Mouse (Mus musculus) MEL (cell line): ENCODE measurements around the gene Adprm. TPM values are rescaled to one million over a fixed set of nuclear protein-coding genes. Genes with fewer than 3 reads are reported as not detected.

Experiments used
- DNase-seq: peaks from one replicate; pipeline ENCODE4 v3.0.0; 2011; ENCODE audit warnings: low read depth, low spot score
- H3K27ac ChIP-seq: 2 replicates; pipeline ENCODE4 v1.5.1; 2012; ENCODE audit warnings: low read depth, mild to moderate bottlenecking, control low read depth, low read length, moderate library complexity; ENCODE audit not compliant: control insufficient read depth
- H3K27me3 ChIP-seq, 2 experiments: fragments of 150-350 bp in 1 of 2; sonication (generic) in 1 of 2; 2 replicates each; pipeline ENCODE4 v1.6.1; 2012; ENCODE audit warnings: low read length in 2 of 2, mild to moderate bottlenecking in 2 of 2, improper control_type of control experiment in 1 of 2, moderate library complexity in 1 of 2; ENCODE audit not compliant: insufficient read depth in 2 of 2, control insufficient read depth in 1 of 2
- H3K36me3 ChIP-seq, 2 experiments: 2 replicates each; pipeline ENCODE4 v1.6.1; 2012 to 2014; ENCODE audit warnings: low read length in 2 of 2, improper control_type of control experiment in 1 of 2, inconsistent platforms in 1 of 2, mild to moderate bottlenecking in 1 of 2; ENCODE audit not compliant: insufficient read depth in 2 of 2, control insufficient read depth in 1 of 2
- H3K4me1 ChIP-seq, 2 experiments: fragments of 150-350 bp in 1 of 2; sonication (generic) in 1 of 2; 2 replicates each; pipeline ENCODE4 v1.6.1; 2012; ENCODE audit warnings: low read length in 2 of 2, improper control_type of control experiment in 1 of 2, mild to moderate bottlenecking in 1 of 2; ENCODE audit not compliant: insufficient read depth in 2 of 2, control insufficient read depth in 1 of 2
- H3K4me3 ChIP-seq, 2 experiments: fragments of 150-350 bp in 1 of 2; sonication (generic) in 1 of 2; 2 replicates each; pipeline ENCODE4 v1.5.1; 2012; ENCODE audit warnings: low read depth in 2 of 2, low read length in 2 of 2, mild to moderate bottlenecking in 2 of 2, moderate library complexity in 2 of 2, control low read depth in 1 of 2, improper control_type of control experiment in 1 of 2; ENCODE audit not compliant: control insufficient read depth in 1 of 2, insufficient read depth in 1 of 2
- H3K79me2 ChIP-seq: 2 replicates; pipeline ENCODE4 v1.6.1; 2012; ENCODE audit warnings: mild to moderate bottlenecking, low read length, moderate library complexity; ENCODE audit not compliant: control insufficient read depth, poor library complexity, insufficient read depth
- H3K9ac ChIP-seq: 2 replicates; pipeline ENCODE4 v1.6.1; 2012; ENCODE audit warnings: low read depth, mild to moderate bottlenecking, control low read depth, low read length, moderate library complexity; ENCODE audit not compliant: control insufficient read depth, poor library complexity, severe bottlenecking
- H3K9me3 ChIP-seq: fragments of 150-350 bp; sonication (generic); replicated peaks from 2 replicates; pipeline ENCODE4 v1.6.1; 2012; ENCODE audit warnings: mild to moderate bottlenecking, low read length, improper control_type of control experiment, moderate library complexity; ENCODE audit not compliant: insufficient read depth
- CHD1 ChIP-seq: IDR thresholded peaks from 2 replicates; pipeline ENCODE4 v1.6.1; 2012; ENCODE audit warnings: low read depth, mild to moderate bottlenecking, inconsistent platforms, low read length, improper control_type of control experiment
- CTCF ChIP-seq, 3 experiments: IDR thresholded peaks in 2 of 3; conservative IDR thresholded peaks in 1 of 3; 2 replicates each; pipeline ENCODE4 v1.5.1; 2011 to 2012; ENCODE audit warnings: low read length in 3 of 3, low read depth in 2 of 3, mild to moderate bottlenecking in 2 of 3, improper control_type of control experiment in 1 of 3, inconsistent platforms in 1 of 3, mixed read lengths in 1 of 3, moderate library complexity in 1 of 3; ENCODE audit not compliant: control insufficient read depth in 1 of 3, insufficient read depth in 1 of 3, poor library complexity in 1 of 3, severe bottlenecking in 1 of 3
- ELF1 ChIP-seq: IDR thresholded peaks from 2 replicates; pipeline ENCODE4 v1.6.1; 2014; ENCODE audit warnings: low read depth, mild to moderate bottlenecking, inconsistent platforms, low read length, improper control_type of control experiment, moderate library complexity
- EP300 ChIP-seq, 2 experiments: IDR thresholded peaks; 2 replicates each; pipeline ENCODE4 v1.6.1; 2011; ENCODE audit warnings: improper control_type of control experiment in 2 of 2, low read length in 2 of 2, low read depth in 1 of 2, mild to moderate bottlenecking in 1 of 2
- GABPA ChIP-seq: IDR thresholded peaks from 2 replicates; pipeline ENCODE4 v1.6.1; 2012; ENCODE audit warnings: low read depth, mild to moderate bottlenecking, inconsistent platforms, low read length, improper control_type of control experiment, moderate library complexity
- MEF2A ChIP-seq: IDR thresholded peaks from 2 replicates; pipeline ENCODE4 v1.6.1; 2014; ENCODE audit warnings: low read depth, mild to moderate bottlenecking, inconsistent platforms, low read length, improper control_type of control experiment; ENCODE audit not compliant: poor library complexity, insufficient replicate concordance, severe bottlenecking; ENCODE audit errors: extremely low read depth
- MYC ChIP-seq: IDR thresholded peaks from 2 replicates; pipeline ENCODE4 v1.6.1; 2011; ENCODE audit warnings: low read depth, mild to moderate bottlenecking, low read length, improper control_type of control experiment, moderate library complexity
- NELFE ChIP-seq: IDR thresholded peaks from 2 replicates; pipeline ENCODE4 v1.6.1; 2011; ENCODE audit warnings: low read depth, low read length, improper control_type of control experiment
- NRF1 ChIP-seq: IDR thresholded peaks from 2 replicates; pipeline ENCODE4 v1.6.1; 2014; ENCODE audit warnings: low read depth, mild to moderate bottlenecking, inconsistent platforms, low read length, improper control_type of control experiment, moderate library complexity; ENCODE audit not compliant: poor library complexity, insufficient read depth, severe bottlenecking
- POLR2A ChIP-seq, 2 experiments: IDR thresholded peaks; 2 replicates each; pipeline ENCODE4 v1.6.1; 2011 to 2012; ENCODE audit warnings: low read length in 2 of 2, mild to moderate bottlenecking in 2 of 2, control low read depth in 1 of 2, improper control_type of control experiment in 1 of 2, low read depth in 1 of 2, moderate library complexity in 1 of 2; ENCODE audit not compliant: control insufficient read depth in 1 of 2, insufficient read depth in 1 of 2, poor library complexity in 1 of 2
- SIN3A ChIP-seq: IDR thresholded peaks from 2 replicates; pipeline ENCODE4 v1.6.1; 2012; ENCODE audit warnings: low read length, improper control_type of control experiment, inconsistent platforms
- USF1 ChIP-seq: IDR thresholded peaks from 2 replicates; pipeline ENCODE4 v1.6.1; 2014; ENCODE audit warnings: low read depth, mild to moderate bottlenecking, inconsistent platforms, low read length, improper control_type of control experiment, moderate library complexity
- USF2 ChIP-seq, 2 experiments: IDR thresholded peaks; 2 replicates each; pipeline ENCODE4 v1.6.1; 2011 to 2012; ENCODE audit warnings: improper control_type of control experiment in 2 of 2, low read length in 2 of 2, borderline replicate concordance in 1 of 2, inconsistent platforms in 1 of 2, low read depth in 1 of 2, mild to moderate bottlenecking in 1 of 2; ENCODE audit not compliant: insufficient read depth in 1 of 2
- ZKSCAN1 ChIP-seq: IDR thresholded peaks from 2 replicates; pipeline ENCODE4 v1.6.1; 2012; ENCODE audit warnings: low read depth, mild to moderate bottlenecking, inconsistent platforms, low read length, improper control_type of control experiment, moderate library complexity
- ZNF384 ChIP-seq: IDR thresholded peaks from 2 replicates; pipeline ENCODE4 v1.6.1; 2012; ENCODE audit warnings: low read depth, mild to moderate bottlenecking, inconsistent platforms, low read length, improper control_type of control experiment
- polyA plus RNA-seq, 2 experiments: library from polyadenylated mRNA; stranded (reverse) in 1 of 2; unstranded in 1 of 2; fragments of >175 nt in 1 of 2; fragments of >200 nt in 1 of 2; gene quantifications; 2 replicates each; pipeline versions ENCODE4 v1.2.1 to v1.2.4; 2012; ENCODE audit warnings: low replicate concordance in 2 of 2, low read depth in 1 of 2; ENCODE audit not compliant: insufficient read length in 2 of 2, insufficient read depth in 1 of 2, missing spikeins in 1 of 2
- total RNA-seq: library from RNA; depleted of rRNA; stranded (reverse); fragments of 300-350 nt; gene quantifications from 2 replicates; pipeline ENCODE4 v1.2.3, GENCODE M21; 2012

Adprm gene
- total and polyA plus RNA-seq, 3 experiments, result 19.7 to 531 (median 23.0) TPM

DNA sequence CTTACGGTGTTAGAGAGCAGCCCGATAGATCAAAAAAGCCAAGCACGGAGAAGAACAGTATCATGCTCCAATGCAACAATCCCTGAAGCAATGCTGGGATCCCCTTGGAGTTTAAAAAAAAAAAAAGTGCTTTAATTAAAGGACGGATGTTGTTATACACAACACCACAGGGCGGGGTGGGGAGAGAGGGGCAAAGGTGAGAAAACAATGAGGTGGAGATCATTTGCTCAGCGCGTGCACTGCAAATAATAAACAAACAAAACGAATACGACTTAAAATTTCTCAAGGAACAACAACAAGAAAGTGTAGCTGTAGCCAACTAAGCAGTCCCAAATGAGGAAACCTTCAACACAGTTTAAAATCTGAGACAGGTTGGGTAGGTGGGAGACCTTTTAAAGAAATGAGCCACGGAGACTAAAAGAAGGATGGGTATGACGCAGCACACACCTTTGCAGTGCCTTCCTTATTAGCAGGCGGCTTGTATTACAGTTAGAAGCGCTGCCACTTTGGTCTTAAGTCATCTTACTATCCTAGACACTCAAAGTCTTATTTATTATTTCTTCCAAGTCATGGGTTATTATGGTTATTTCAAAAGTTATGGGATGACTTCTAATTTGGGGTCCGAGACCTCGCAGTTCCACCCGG is 596 bp downstream of the Adprm start:
- Histone ChIP-seq H3K27me3 (no peaks in the 10 kb centered on the region), H3K4me1 (peaks cover 4% of the 10 kb centered on the region in 2 experiments; a peak in 3 of 4 replicates), H3K9me3 (no peaks in the 10 kb centered on the region), H3K79me2 (peaks cover 28% of the 10 kb centered on the region), H3K9ac (peak overlapping the region; percentile 88), H3K4me3 (peak overlapping the region; percentile 91 to 97), H3K36me3 (peaks cover 9 to 14% of the 10 kb centered on the region in 2 experiments), H3K27ac (peak overlapping the region; percentile 36)
- TF ChIP-seq SIN3A (no peak), USF1 (no peak), MEF2A (no peak), MYC (peak; percentile 8; the same call in 1 of the 2 replicates), GABPA (no peak), NRF1 (no peak), POLR2A (IDR thresholded peaks at IDR 0.05; ENCODE audit: control insufficient read depth in 1 of 2, insufficient read depth in 1 of 2, low read depth in 1 of 2, low read length in 2 of 2, poor library complexity in 1 of 2) (no peak), ZNF384 (no peak), NELFE (no peak), EP300 (IDR thresholded peaks at IDR 0.05; ENCODE audit: low read depth in 1 of 2, low read length in 2 of 2) (0 out of 4 replicates have a peak, but pooled peaks of 1 of the 2 experiments have one; percentile 11), ZKSCAN1 (no peak), USF2 (IDR thresholded peaks at IDR 0.05; ENCODE audit: borderline replicate concordance in 1 of 2, insufficient read depth in 1 of 2, low read depth in 1 of 2, low read length in 2 of 2) (0 out of 4 replicates have a peak, but pooled peaks of 1 of the 2 experiments have one; percentile 4), CHD1 (no peak), ELF1 (no peak)
- DNase-seq, result no peak

DNA sequence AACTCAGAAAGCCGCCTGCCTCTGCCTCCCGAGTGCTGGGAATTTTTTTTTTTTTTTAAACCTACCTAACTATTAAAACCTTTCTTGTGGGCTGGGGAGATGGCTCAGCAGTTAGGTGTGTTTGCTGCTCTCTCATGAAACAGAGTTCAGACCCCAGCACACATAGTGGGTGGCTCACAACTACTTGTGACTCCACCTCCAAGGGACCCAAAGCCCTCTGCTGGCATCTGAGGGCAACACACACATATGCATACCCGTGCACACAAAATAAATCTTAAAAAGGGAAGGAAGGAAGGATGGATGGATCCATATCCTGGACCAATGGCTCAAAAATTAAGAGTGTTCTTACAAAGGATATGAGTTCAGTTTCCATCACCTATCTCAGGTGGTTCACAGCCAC is 3.1 kb downstream of the Adprm start:
- peaks cover 0 to 8% of the 10 kb centered on the region in 2 experiments; a peak in 3 of 4 replicates for H3K36me3 ChIP-seq
- DNase-seq, result peak; percentile 49

More for the DNA sequence above, 3.1 kb downstream of the Adprm start:
- peaks cover 27% of the 10 kb centered on the region for H3K79me2 ChIP-seq
- no peaks in the 10 kb centered on the region for H3K9me3 ChIP-seq
- H3K27me3 ChIP-seq, result no peaks in the 10 kb centered on the region
- peak; percentile 19 to 37 (median 25); a peak in 4 of 6 replicates for TF ChIP-seq CTCF (IDR thresholded peaks at IDR 0.05 in 2 of 3, conservative IDR thresholded peaks at IDR 0.05 in 1 of 3; ENCODE audit: control insufficient read depth in 1 of 3, insufficient read depth in 1 of 3, low read depth in 2 of 3, low read length in 3 of 3, poor library complexity in 1 of 3, severe bottlenecking in 1 of 3)
- no peak for TF ChIP-seq NELFE
- peaks cover 4% of the 10 kb centered on the region in 2 experiments; a peak in 3 of 4 replicates for H3K4me1 ChIP-seq
- H3K27ac ChIP-seq, result no peak overlapping the region
- no peak overlapping the region for H3K9ac ChIP-seq
- no peak overlapping the region for H3K4me3 ChIP-seq
